Mouse (Mus musculus): ENCODE data around the gene Mrpl34. TPM values are rescaled to one million over a fixed set of nuclear protein-coding genes. Genes with fewer than 3 reads are reported as not detected.

The Mrpl34 gene
- polyA plus RNA-seq, 1 experiment from 2014 or later: 239 TPM

DNA sequence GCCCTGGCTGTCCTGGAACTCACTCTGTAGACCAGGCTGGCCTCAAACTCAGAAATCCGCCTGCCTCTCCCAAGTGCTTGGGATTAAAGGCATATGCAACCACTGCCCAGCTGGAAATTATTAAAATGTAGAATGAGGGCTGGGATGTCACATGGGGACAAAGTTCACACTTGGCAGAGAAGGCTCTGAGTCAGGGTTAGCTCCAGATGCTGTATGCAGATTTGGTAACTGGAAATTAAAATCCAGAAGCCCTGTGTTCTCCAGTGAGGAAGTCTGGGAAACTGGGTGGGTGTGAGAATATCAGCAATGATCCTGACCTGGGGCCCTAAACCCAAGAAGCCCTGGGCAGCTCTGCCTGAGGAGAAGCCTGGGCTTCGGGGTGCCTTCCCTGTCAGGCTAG is 44.6 kb downstream of the Mrpl34 start:
- 84% methylated on average over 2 of the region's 2 CpGs for WGBS
- Histone ChIP-seq H3K9me3 (ENCODE audit: control insufficient read depth, low read length) (no peaks in the 10 kb centered on the region), H3K27me3 (ENCODE audit: control insufficient read depth, insufficient read depth, low read length) (peaks cover 43% of the 10 kb centered on the region), H3K4me3 (ENCODE audit: low read depth, low read length) (no peak overlapping the region), H3K27ac (ENCODE audit: low read depth, low read length) (no peak overlapping the region), H3K36me3 (ENCODE audit: control insufficient read depth, insufficient read depth, low read length) (no peaks in the 10 kb centered on the region), H3K9ac (ENCODE audit: low read depth, low read length) (no peak overlapping the region), H3K4me2 (replicated peaks; ENCODE audit: low read depth, low read length) (no peak overlapping the region), H3K4me1 (replicated peaks; ENCODE audit: control insufficient read depth, insufficient read depth, low read length) (peaks cover 4% of the 10 kb centered on the region; the same call in 1 of the 2 replicates)
- no peak for ATAC-seq (ENCODE audit: low FRiP score)
- DNase-seq (ENCODE audit: low spot score): no peak

DNA sequence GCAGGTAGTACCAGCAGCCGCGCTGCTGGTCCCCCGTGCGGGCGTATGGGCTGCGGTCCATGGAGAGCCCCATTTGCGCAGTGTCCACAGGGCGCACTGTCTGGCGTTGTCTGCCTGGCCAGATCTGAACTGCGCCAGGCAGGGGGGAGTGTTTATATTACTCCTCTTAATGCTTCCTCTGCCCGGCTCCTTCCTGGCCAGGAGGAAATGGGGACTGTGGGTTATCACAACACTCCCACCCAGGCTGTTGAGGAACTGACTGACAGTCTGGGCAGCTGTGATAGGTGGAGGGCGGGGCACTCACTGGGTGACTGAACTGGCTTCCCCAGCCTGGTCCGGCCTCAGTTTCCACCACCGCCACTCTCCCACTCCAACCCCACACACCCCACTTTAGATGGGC is 46.9 kb downstream of the Mrpl34 start, which contains the start of gene Plvap:
TSS of gene Plvap (minus strand) at position 109 of the 400 bp plus-strand sequence.
- WGBS: 50% methylated on average over 14 of the region's 14 CpGs
- H3K9ac ChIP-seq (ENCODE audit: low read depth, low read length): no peak within 1 kb of the TSS
- ATAC-seq (ENCODE audit: low FRiP score) (no peak), DNase-seq (ENCODE audit: low spot score) (no peak)
- no peak within 1 kb of the TSS for H3K27ac ChIP-seq (ENCODE audit: low read depth, low read length)
- H3K27me3 ChIP-seq (ENCODE audit: control insufficient read depth, insufficient read depth, low read length): peaks cover 32% of the 10 kb centered on the region
- H3K4me1 ChIP-seq (replicated peaks; ENCODE audit: control insufficient read depth, insufficient read depth, low read length): peaks cover 4% of the 10 kb centered on the region; the same call in 1 of the 2 replicates
- no peak within 1 kb of the TSS for H3K4me2 ChIP-seq (replicated peaks; ENCODE audit: low read depth, low read length)
- H3K4me3 ChIP-seq (ENCODE audit: low read depth, low read length): no peak within 1 kb of the TSS
- no peaks in the 10 kb centered on the region for H3K9me3 ChIP-seq (ENCODE audit: control insufficient read depth, low read length)
- no peaks in the 10 kb centered on the region for H3K36me3 ChIP-seq (ENCODE audit: control insufficient read depth, insufficient read depth, low read length)

DNA sequence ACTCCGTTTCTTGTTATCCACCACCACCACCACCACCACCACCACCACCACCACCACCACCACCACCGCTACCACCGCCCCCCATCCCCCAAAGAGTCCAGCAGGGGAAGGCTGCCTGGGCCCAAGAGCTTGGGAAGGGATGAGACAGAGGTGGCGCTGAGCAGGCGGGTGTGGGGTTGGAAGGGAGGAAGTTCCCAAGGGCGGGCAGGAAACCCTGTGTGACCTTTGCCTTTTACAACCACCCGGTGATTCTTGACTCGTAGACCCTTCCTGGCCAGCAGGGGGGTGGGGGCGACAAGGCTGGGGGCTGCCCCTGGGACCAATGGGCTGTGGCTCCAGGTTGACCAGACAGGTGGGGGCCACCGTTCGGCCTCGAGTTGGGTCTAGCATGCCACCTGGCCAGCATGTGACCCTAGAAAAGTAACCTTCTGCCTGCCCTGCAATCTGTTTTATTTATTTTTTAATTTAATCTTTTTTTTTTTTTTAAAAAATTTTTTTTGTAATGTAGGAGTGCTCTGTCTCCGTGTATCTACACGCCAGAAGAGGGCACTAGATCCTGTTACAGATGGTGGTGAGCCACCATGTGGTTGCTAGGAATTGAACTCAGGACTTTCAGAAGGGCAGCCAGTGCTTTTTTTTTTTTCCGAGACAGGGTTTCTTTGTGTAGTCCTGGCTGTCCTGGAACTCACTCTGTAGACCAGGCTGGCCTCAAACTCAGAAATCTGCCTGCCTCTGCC is 48.4 kb downstream of the Mrpl34 start:
- DNase-seq (ENCODE audit: low spot score) (no peak), ATAC-seq (ENCODE audit: low FRiP score) (no peak)
- H3K36me3 ChIP-seq (ENCODE audit: control insufficient read depth, insufficient read depth, low read length): no peaks in the 10 kb centered on the region
- no peak overlapping the region for H3K27ac ChIP-seq (ENCODE audit: low read depth, low read length)
- H3K4me2 ChIP-seq (replicated peaks; ENCODE audit: low read depth, low read length): no peak overlapping the region
- H3K4me1 ChIP-seq (replicated peaks; ENCODE audit: control insufficient read depth, insufficient read depth, low read length): peaks cover 5% of the 10 kb centered on the region; the same call in 1 of the 2 replicates
- no peak overlapping the region for H3K9ac ChIP-seq (ENCODE audit: low read depth, low read length)
- H3K27me3 ChIP-seq (ENCODE audit: control insufficient read depth, insufficient read depth, low read length): peaks cover 16% of the 10 kb centered on the region
- 72% methylated on average over 15 of the region's 15 CpGs for WGBS
- no peak overlapping the region for H3K4me3 ChIP-seq (ENCODE audit: low read depth, low read length)
- H3K9me3 ChIP-seq (ENCODE audit: control insufficient read depth, low read length): no peaks in the 10 kb centered on the region

DNA sequence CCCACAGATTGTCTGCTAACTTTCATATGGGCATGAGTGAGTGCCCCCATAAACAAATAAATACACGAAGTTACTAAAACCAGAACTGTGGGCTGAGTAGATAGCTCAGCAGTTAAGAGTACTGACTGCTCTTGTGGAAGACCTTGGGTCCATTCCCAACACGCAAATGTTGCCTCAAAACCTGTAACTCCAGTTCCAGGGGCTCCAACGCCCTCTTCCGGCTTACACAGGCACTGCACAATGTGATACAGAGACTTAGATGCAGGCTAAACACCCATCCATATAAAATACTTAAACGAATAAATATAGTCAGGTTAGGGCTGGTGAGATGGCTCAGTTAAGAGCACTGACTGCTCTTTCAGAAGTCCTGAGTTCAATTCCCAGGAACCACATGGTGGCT is 50.3 kb downstream of the Mrpl34 start:
- no peak overlapping the region for H3K27ac ChIP-seq (ENCODE audit: low read depth, low read length)
- H3K36me3 ChIP-seq (ENCODE audit: control insufficient read depth, insufficient read depth, low read length): no peaks in the 10 kb centered on the region
- DNase-seq (ENCODE audit: low spot score): no peak
- H3K4me2 ChIP-seq (replicated peaks; ENCODE audit: low read depth, low read length): no peak overlapping the region
- no peak overlapping the region for H3K9ac ChIP-seq (ENCODE audit: low read depth, low read length)
- peaks cover 2% of the 10 kb centered on the region; the same call in 1 of the 2 replicates for H3K27me3 ChIP-seq (ENCODE audit: control insufficient read depth, insufficient read depth, low read length)
- no peaks in the 10 kb centered on the region for H3K9me3 ChIP-seq (ENCODE audit: control insufficient read depth, low read length)
- peaks cover 5% of the 10 kb centered on the region; the same call in 1 of the 2 replicates for H3K4me1 ChIP-seq (replicated peaks; ENCODE audit: control insufficient read depth, insufficient read depth, low read length)
- ATAC-seq (ENCODE audit: low FRiP score): no peak
- no peak overlapping the region for H3K4me3 ChIP-seq (ENCODE audit: low read depth, low read length)
- WGBS: 68% methylated on average over 5 of the region's 5 CpGs

Other genes with a start within 250 kb of the Mrpl34 start
- 16.1 and 17.4 TPM in 2 replicates for gene Myo9b, start 192.2 kb upstream of the Mrpl34 start, polyA plus RNA-seq (2014; fragmentation: Nextera tagmentation; extraction: Ambion mirVana)
- gene Haus8, start 192.0 kb upstream of the Mrpl34 start, polyA plus RNA-seq (2014; fragmentation: Nextera tagmentation; extraction: Ambion mirVana): 56.5 and 61.7 TPM in 2 replicates
- 77.8 and 78.6 TPM in 2 replicates for gene Use1, start 98.1 kb upstream of the Mrpl34 start, polyA plus RNA-seq (2014; fragmentation: Nextera tagmentation; extraction: Ambion mirVana)
- 3.0 and 3.7 TPM in 2 replicates for gene Ocel1, start 93.7 kb upstream of the Mrpl34 start, polyA plus RNA-seq (2014; fragmentation: Nextera tagmentation; extraction: Ambion mirVana)
- gene Nr2f6, start 83.0 kb upstream of the Mrpl34 start, polyA plus RNA-seq (2014; fragmentation: Nextera tagmentation; extraction: Ambion mirVana): 69.5 and 78.3 TPM in 2 replicates
- 2.9 and 3.6 TPM in 2 replicates for gene Ushbp1, start 69.2 kb upstream of the Mrpl34 start, polyA plus RNA-seq (2014; fragmentation: Nextera tagmentation; extraction: Ambion mirVana)
- gene Babam1, start 68.1 kb upstream of the Mrpl34 start, polyA plus RNA-seq (2014; fragmentation: Nextera tagmentation; extraction: Ambion mirVana): 102 and 106 TPM in 2 replicates
- 14.4 and 20.8 TPM in 2 replicates for gene Ankle1, start 58.9 kb upstream of the Mrpl34 start, polyA plus RNA-seq (2014; fragmentation: Nextera tagmentation; extraction: Ambion mirVana)
- 38.5 and 40.0 TPM in 2 replicates for gene Abhd8, start 1.3 kb upstream of the Mrpl34 start, polyA plus RNA-seq (2014; fragmentation: Nextera tagmentation; extraction: Ambion mirVana)
- 143 and 155 TPM in 2 replicates for gene Dda1, start 4.2 kb downstream of the Mrpl34 start, polyA plus RNA-seq (2014; fragmentation: Nextera tagmentation; extraction: Ambion mirVana)
- 5.1 and 5.8 TPM in 2 replicates for gene Ano8, start 21.0 kb downstream of the Mrpl34 start, polyA plus RNA-seq (2014; fragmentation: Nextera tagmentation; extraction: Ambion mirVana)
- 3.7 and 3.8 TPM in 2 replicates for gene Gtpbp3, start 23.1 kb downstream of the Mrpl34 start, polyA plus RNA-seq (2014; fragmentation: Nextera tagmentation; extraction: Ambion mirVana)
- 35.3 and 37.2 TPM in 2 replicates for gene Plvap, start 46.8 kb downstream of the Mrpl34 start, polyA plus RNA-seq (2014; fragmentation: Nextera tagmentation; extraction: Ambion mirVana)
- 0.51 and 0.71 TPM in 2 replicates for gene Ccdc194, start 60.8 kb downstream of the Mrpl34 start, polyA plus RNA-seq (2014; fragmentation: Nextera tagmentation; extraction: Ambion mirVana)
- 2.2 and 5.7 TPM in 2 replicates for gene Bst2, start 72.5 kb downstream of the Mrpl34 start, polyA plus RNA-seq (2014; fragmentation: Nextera tagmentation; extraction: Ambion mirVana)
- gene Mvb12a, start 78.0 kb downstream of the Mrpl34 start, polyA plus RNA-seq (2014; fragmentation: Nextera tagmentation; extraction: Ambion mirVana): 54.3 and 61.1 TPM in 2 replicates
- 0.28 and 0.47 TPM in 2 replicates for gene Tmem221, start 93.9 kb downstream of the Mrpl34 start, polyA plus RNA-seq (2014; fragmentation: Nextera tagmentation; extraction: Ambion mirVana)
- gene Nxnl1, start 101.6 kb downstream of the Mrpl34 start, polyA plus RNA-seq (2014; fragmentation: Nextera tagmentation; extraction: Ambion mirVana): not detected in 2 replicates
- 13.7 and 18.2 TPM in 2 replicates for gene Slc27a1, start 103.9 kb downstream of the Mrpl34 start, polyA plus RNA-seq (2014; fragmentation: Nextera tagmentation; extraction: Ambion mirVana)
- gene Pgls, start 127.2 kb downstream of the Mrpl34 start, polyA plus RNA-seq (2014; fragmentation: Nextera tagmentation; extraction: Ambion mirVana): 228 TPM in 2 replicates
- 3.3 and 3.6 TPM in 2 replicates for gene Fam129c, start 132.7 kb downstream of the Mrpl34 start, polyA plus RNA-seq (2014; fragmentation: Nextera tagmentation; extraction: Ambion mirVana)
- gene Colgalt1, start 146.0 kb downstream of the Mrpl34 start, polyA plus RNA-seq (2014; fragmentation: Nextera tagmentation; extraction: Ambion mirVana): 41.3 and 42.5 TPM in 2 replicates
- gene Unc13a, start 206.8 kb downstream of the Mrpl34 start, polyA plus RNA-seq (2014; fragmentation: Nextera tagmentation; extraction: Ambion mirVana): 7.3 and 9.1 TPM in 2 replicates
- 0.99 and 1.4 TPM in 2 replicates for gene Jak3, start 211.3 kb downstream of the Mrpl34 start, polyA plus RNA-seq (2014; fragmentation: Nextera tagmentation; extraction: Ambion mirVana)
- 0.35 and 0.37 TPM in 2 replicates for gene Insl3, start 224.3 kb downstream of the Mrpl34 start, polyA plus RNA-seq (2014; fragmentation: Nextera tagmentation; extraction: Ambion mirVana)
- 0.36 and 0.45 TPM in 2 replicates for gene B3gnt3, start 236.8 kb downstream of the Mrpl34 start, polyA plus RNA-seq (2014; fragmentation: Nextera tagmentation; extraction: Ambion mirVana)

Measured in hindbrain, embryonic 11.5 days (tissue).